In genomic region chr5:28460556-28461350, GRCm38 (mm10) we compare ENCODE assay signal across 11 mouse cellular contexts. TPM values are rescaled to one million over a fixed set of nuclear protein-coding genes. Genes with fewer than 3 reads are reported as not detected.
A peak's percentile ranks its signal among the peaks of the same experiment; 100 is the strongest.
DNase-seq lines count a peak whose midpoint lies in the region; ATAC-seq lines count a peak whose summit lies in the region.
"Had no signal": no experiment of that assay in that cellular context is flagged by ENCODE, and none has a peak within 500 bp of the region (broad histone marks: within the 10 kb centered on the region; RNA-seq: fewer than 3 reads in every experiment).

No protein-coding gene starts in this region.

- peak overlapping the region; percentile 3; the same call in 1 of the 2 replicates for H3K4me2 ChIP-seq in forebrain, embryonic 11.5 days (ENCODE audit: low read depth, low read length, severe bottlenecking)
- no peak overlapping the region for H3K4me2 ChIP-seq in forebrain, embryonic 16.5 days (ENCODE audit: low read length)
- peak overlapping the region; percentile 17 for H3K4me2 ChIP-seq in hindbrain, embryonic 13.5 days
- 0 out of 2 replicates have a peak overlapping the region, but pooled peaks have one; percentile 5 for H3K4me2 ChIP-seq in midbrain, embryonic 15.5 days

- WGBS in forebrain, embryonic 11.5 days, result 1% methylated on average over 17 of the region's 17 CpGs
- WGBS in forebrain, embryonic 16.5 days, result 3% methylated on average over 17 of the region's 17 CpGs
- 1% methylated on average over 17 of the region's 17 CpGs for WGBS in hindbrain, embryonic 13.5 days
- WGBS in midbrain, embryonic 15.5 days, result 4% methylated on average over 17 of the region's 17 CpGs

- 0 out of 2 replicates have a peak overlapping the region, but pooled peaks have one; percentile 2 for H3K27ac ChIP-seq in forebrain, embryonic 11.5 days (ENCODE audit: low read depth, low read length)
- no peak overlapping the region for H3K27ac ChIP-seq in forebrain, embryonic 16.5 days (ENCODE audit: low read length)
- H3K27ac ChIP-seq in hindbrain, embryonic 13.5 days, result no peak overlapping the region
- no peak overlapping the region for H3K27ac ChIP-seq in midbrain, embryonic 15.5 days

- H3K4me3 ChIP-seq in forebrain, embryonic 11.5 days (ENCODE audit: low read depth, low read length), result no peak overlapping the region
- no peak overlapping the region for H3K4me3 ChIP-seq in forebrain, embryonic 16.5 days (replicated peaks; ENCODE audit: low read length)
- no peak overlapping the region for H3K4me3 ChIP-seq in hindbrain, embryonic 13.5 days
- H3K4me3 ChIP-seq in midbrain, embryonic 15.5 days, result no peak overlapping the region

- no peaks in the 10 kb centered on the region for H3K9me3 ChIP-seq in forebrain, embryonic 11.5 days (ENCODE audit: control insufficient read depth, low read length)
- no peaks in the 10 kb centered on the region for H3K9me3 ChIP-seq in forebrain, embryonic 16.5 days (ENCODE audit: control insufficient read depth, low read length)
- no peaks in the 10 kb centered on the region for H3K9me3 ChIP-seq in hindbrain, embryonic 13.5 days
- no peaks in the 10 kb centered on the region for H3K9me3 ChIP-seq in midbrain, embryonic 15.5 days

- peaks cover 33% of the 10 kb centered on the region; the same call in 1 of the 2 replicates for H3K4me1 ChIP-seq in forebrain, embryonic 11.5 days (replicated peaks; ENCODE audit: control insufficient read depth, insufficient read depth, low read length)
- H3K4me1 ChIP-seq in forebrain, embryonic 16.5 days (replicated peaks; ENCODE audit: control insufficient read depth, insufficient read depth, low read length), result peaks cover 44% of the 10 kb centered on the region
- peaks cover 63% of the 10 kb centered on the region for H3K4me1 ChIP-seq in hindbrain, embryonic 13.5 days (replicated peaks)
- peaks cover 62% of the 10 kb centered on the region for H3K4me1 ChIP-seq in midbrain, embryonic 15.5 days

- ATAC-seq in forebrain, embryonic 11.5 days (replicated peaks; ENCODE audit: low FRiP score), result no peak
- no peak for ATAC-seq in forebrain, embryonic 16.5 days
- ATAC-seq in hindbrain, embryonic 13.5 days (ENCODE audit: low FRiP score), result no peak
- ATAC-seq in midbrain, embryonic 15.5 days (replicated peaks), result no peak
- ATAC-seq in megakaryocyte, adult 5-6 weeks (ENCODE audit: poor library complexity, severe bottlenecking), result no peak

- peak; percentile 57 for DNase-seq in forebrain, embryonic 11.5 days (ENCODE audit: low spot score)
- peak; percentile 14 for DNase-seq in NIH3T3 (ENCODE audit: low read depth)
- no peak for DNase-seq in gastrocnemius, adult 18-20 months (ENCODE audit: low spot score)
- no peak for DNase-seq in kidney, adult 18-20 months
- DNase-seq: B cell, adult 2 months; cerebellum, adult 11-12 months; right cerebral cortex, postnatal 14 days had no signal

- peaks cover 94% of the 10 kb centered on the region for H3K27me3 ChIP-seq in forebrain, embryonic 11.5 days (ENCODE audit: control insufficient read depth, insufficient read depth, low read length)
- H3K27me3 ChIP-seq in forebrain, embryonic 16.5 days (replicated peaks; ENCODE audit: control insufficient read depth, insufficient read depth, low read length), result peaks cover 90% of the 10 kb centered on the region
- H3K27me3 ChIP-seq in hindbrain, embryonic 13.5 days, result peaks cover 98% of the 10 kb centered on the region
- peaks cover 96% of the 10 kb centered on the region for H3K27me3 ChIP-seq in midbrain, embryonic 15.5 days (replicated peaks)

- no peak overlapping the region for H3K9ac ChIP-seq in forebrain, embryonic 11.5 days (ENCODE audit: low read length)
- no peak overlapping the region for H3K9ac ChIP-seq in forebrain, embryonic 16.5 days (replicated peaks; ENCODE audit: low read depth, low read length)
- no peak overlapping the region for H3K9ac ChIP-seq in hindbrain, embryonic 13.5 days
- no peak overlapping the region for H3K9ac ChIP-seq in midbrain, embryonic 15.5 days

- H3K36me3 ChIP-seq in forebrain, embryonic 11.5 days (ENCODE audit: control insufficient read depth, insufficient read depth, low read length), result no peaks in the 10 kb centered on the region
- no peaks in the 10 kb centered on the region for H3K36me3 ChIP-seq in forebrain, embryonic 16.5 days (ENCODE audit: control insufficient read depth, insufficient read depth)
- H3K36me3 ChIP-seq in hindbrain, embryonic 13.5 days, result no peaks in the 10 kb centered on the region
- H3K36me3 ChIP-seq in midbrain, embryonic 15.5 days (replicated peaks), result no peaks in the 10 kb centered on the region

RNA-seq across cellular contexts. Expression of gene Shh, which starts 6.3 kb away (rescaled TPM):
- polyA plus RNA-seq in forebrain, embryonic 11.5 days (2014; fragmentation: Nextera tagmentation; extraction: Ambion mirVana), result 1.9 and 2.3 TPM in 2 replicates
- 0.62 and 1.2 TPM in 2 replicates for polyA plus RNA-seq in forebrain, embryonic 16.5 days (2015; fragmentation: Nextera tagmentation; extraction: Ambion mirVana)
- 1.6 and 1.8 TPM in 2 replicates for polyA plus RNA-seq in hindbrain, embryonic 13.5 days (2015; fragmentation: Nextera tagmentation; extraction: Ambion mirVana)
- 1.1 and 1.4 TPM in 2 replicates for polyA plus RNA-seq in midbrain, embryonic 15.5 days (2015; fragmentation: Nextera tagmentation; extraction: Ambion mirVana)
- total RNA-seq in gastrocnemius, adult 18-20 months (2021), result not detected
- total RNA-seq in megakaryocyte, adult 5-6 weeks (2015), result not detected in 2 replicates
- not detected in 2 replicates for total RNA-seq in megakaryocyte, adult 5-6 weeks (2017)

Comparison
In these comparisons a context has a peak if more than half of its experiments do, and no peak if none do; other contexts are left out.
1. DNase-seq: peak in forebrain, embryonic 11.5 days (single experiment) and NIH3T3 (single experiment); none in gastrocnemius, adult 18-20 months (single experiment) and kidney, adult 18-20 months (single experiment).